Mouse (Mus musculus) embryonic facial prominence, embryonic 12.5 days (tissue): ENCODE data around the gene Slc4a4. TPM values are rescaled to one million over a fixed set of nuclear protein-coding genes. Genes with fewer than 3 reads are reported as not detected.
"Not testable (repeated sequence)": the region's sequence is repeated elsewhere in the genome, so short reads cannot be mapped to it uniquely, and the experiment has no call there.

Experiments used
- ATAC-seq: fragments of 200-750 bp; cut with Nextera tagmentation; 2 replicates; pipeline ENCODE4 v1.8.0; 2017; ENCODE audit not compliant: insufficient number of reproducible peaks, insufficient read depth, low FRiP score, low TSS enrichment
- H3K27ac ChIP-seq: fragments of 300-500 bp; sonication (generic); 2 replicates; pipeline ENCODE4 v1.5.1; 2016; ENCODE audit warnings: mild to moderate bottlenecking
- H3K27me3 ChIP-seq: fragments of 300-500 bp; sonication (generic); 2 replicates; pipeline ENCODE4 v1.6.1; 2016; ENCODE audit warnings: mild to moderate bottlenecking, moderate library complexity
- H3K36me3 ChIP-seq: fragments of 300-500 bp; sonication (generic); 2 replicates; pipeline ENCODE4 v1.6.1; 2016; ENCODE audit warnings: mild to moderate bottlenecking
- H3K4me1 ChIP-seq: fragments of 300-500 bp; sonication (generic); 2 replicates; pipeline ENCODE4 v1.6.1; 2016
- H3K4me2 ChIP-seq: fragments of 300-500 bp; sonication (generic); replicated peaks from 2 replicates; pipeline ENCODE4 v1.6.1; 2016; ENCODE audit warnings: mild to moderate bottlenecking, moderate library complexity
- H3K4me3 ChIP-seq: fragments of 300-500 bp; sonication (generic); 2 replicates; pipeline ENCODE4 v1.5.1; 2016; ENCODE audit warnings: mild to moderate bottlenecking
- H3K9ac ChIP-seq: fragments of 300-500 bp; sonication (generic); 2 replicates; pipeline ENCODE4 v1.6.1; 2016; ENCODE audit warnings: mild to moderate bottlenecking, moderate library complexity
- H3K9me3 ChIP-seq: fragments of 300-500 bp; sonication (generic); 2 replicates; pipeline ENCODE4 v1.6.1; 2016; ENCODE audit warnings: mild to moderate bottlenecking, moderate library complexity
- WGBS: fragments of 180-500 bp; shearing (Covaris S2); methylation state at CpG from one replicate; pipeline ENCODE4 v1.1.7; 2016; 5-methylcytosine and 5-hydroxymethylcytosine counted together
- polyA plus RNA-seq: library from polyadenylated mRNA; unstranded; fragments of >200 nt; fragmentation: Nextera tagmentation; extraction: Ambion mirVana; gene quantifications from 2 replicates; pipeline ENCODE4 v1.2.1, GENCODE M21; 2016

Gene Slc4a4
- polyA plus RNA-seq, 1 experiment from 2014 or later: 2.8 TPM

DNA sequence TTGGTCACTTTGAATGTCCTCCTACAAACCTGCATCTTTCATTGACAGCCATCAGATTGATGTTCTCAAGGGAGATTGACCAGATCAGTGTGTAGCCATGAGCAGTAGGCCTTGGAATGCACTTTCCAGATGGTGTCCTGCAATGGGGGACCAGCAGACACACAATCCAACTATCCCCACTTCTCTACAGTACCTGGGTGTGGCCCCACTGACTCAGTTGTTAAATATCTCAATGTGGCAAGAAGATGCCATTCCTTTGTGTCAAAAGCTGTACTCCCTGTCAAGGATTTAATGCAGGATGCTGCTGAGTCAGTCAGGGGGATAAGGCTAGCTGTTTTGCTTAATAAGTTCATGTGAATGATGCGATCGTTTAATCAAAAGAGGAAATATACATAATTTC lies 96.6 kb downstream of the Slc4a4 start:
- ATAC-seq: no peak
- WGBS: 98% methylated on average over 2 of the region's 2 CpGs
- Histone ChIP-seq H3K36me3 (no peaks in the 10 kb centered on the region), H3K4me2 (no peak overlapping the region), H3K4me1 (no peaks in the 10 kb centered on the region), H3K27me3 (no peaks in the 10 kb centered on the region), H3K4me3 (no peak overlapping the region), H3K9me3 (no peaks in the 10 kb centered on the region), H3K9ac (no peak overlapping the region), H3K27ac (no peak overlapping the region)

DNA sequence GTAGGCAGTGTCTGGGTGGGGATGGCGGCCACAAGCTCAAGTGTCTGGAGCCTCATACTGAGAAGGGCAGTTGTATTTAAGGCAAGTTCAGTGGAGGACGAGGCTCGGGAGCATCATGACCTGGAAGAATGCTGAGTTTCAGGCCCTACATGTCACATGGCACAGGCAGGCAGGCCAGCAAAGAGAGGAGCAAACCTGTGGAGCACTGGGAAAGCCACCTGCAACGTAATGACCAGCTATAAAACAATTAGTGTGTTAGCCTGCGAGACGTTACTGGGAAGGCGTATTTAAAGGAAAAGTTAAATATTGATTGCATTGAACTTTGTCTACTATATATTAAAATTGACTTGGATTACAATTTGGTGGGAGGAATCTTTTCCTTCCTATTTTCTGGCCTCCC lies 97.0 kb downstream of the Slc4a4 start:
- H3K27me3 ChIP-seq: no peaks in the 10 kb centered on the region
- H3K4me1 ChIP-seq: no peaks in the 10 kb centered on the region
- H3K27ac ChIP-seq: no peak overlapping the region
- no peak overlapping the region for H3K4me2 ChIP-seq
- ATAC-seq: no peak
- H3K4me3 ChIP-seq: no peak overlapping the region
- WGBS: 89% methylated on average over 7 of the region's 7 CpGs
- H3K36me3 ChIP-seq: no peaks in the 10 kb centered on the region
- no peaks in the 10 kb centered on the region for H3K9me3 ChIP-seq
- H3K9ac ChIP-seq: no peak overlapping the region

DNA sequence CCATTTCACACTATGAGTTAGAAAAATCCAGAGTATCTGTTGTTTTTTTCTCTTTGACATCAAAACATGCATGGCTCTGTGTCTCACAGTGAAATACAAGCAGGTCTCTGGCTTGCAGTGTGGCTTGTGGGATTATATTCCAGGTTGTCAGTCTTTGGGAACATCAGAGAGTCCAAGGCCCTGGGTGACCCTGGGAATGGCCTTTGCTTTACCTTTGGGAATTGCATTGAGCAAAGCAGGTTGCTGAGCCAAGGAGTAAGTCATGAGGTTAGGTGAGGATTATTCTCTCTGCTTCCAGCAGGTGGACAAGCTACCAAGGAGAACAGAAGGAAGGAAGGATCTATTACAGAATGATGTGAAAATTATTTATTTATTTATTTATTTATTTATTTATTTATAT lies 102.4 kb downstream of the Slc4a4 start:
- Histone ChIP-seq H3K36me3 (no peaks in the 10 kb centered on the region), H3K4me2 (no peak overlapping the region), H3K9me3 (no peaks in the 10 kb centered on the region), H3K4me3 (no peak overlapping the region), H3K27me3 (no peaks in the 10 kb centered on the region), H3K27ac (no peak overlapping the region), H3K9ac (no peak overlapping the region), H3K4me1 (no peaks in the 10 kb centered on the region)
- no peak for ATAC-seq

DNA sequence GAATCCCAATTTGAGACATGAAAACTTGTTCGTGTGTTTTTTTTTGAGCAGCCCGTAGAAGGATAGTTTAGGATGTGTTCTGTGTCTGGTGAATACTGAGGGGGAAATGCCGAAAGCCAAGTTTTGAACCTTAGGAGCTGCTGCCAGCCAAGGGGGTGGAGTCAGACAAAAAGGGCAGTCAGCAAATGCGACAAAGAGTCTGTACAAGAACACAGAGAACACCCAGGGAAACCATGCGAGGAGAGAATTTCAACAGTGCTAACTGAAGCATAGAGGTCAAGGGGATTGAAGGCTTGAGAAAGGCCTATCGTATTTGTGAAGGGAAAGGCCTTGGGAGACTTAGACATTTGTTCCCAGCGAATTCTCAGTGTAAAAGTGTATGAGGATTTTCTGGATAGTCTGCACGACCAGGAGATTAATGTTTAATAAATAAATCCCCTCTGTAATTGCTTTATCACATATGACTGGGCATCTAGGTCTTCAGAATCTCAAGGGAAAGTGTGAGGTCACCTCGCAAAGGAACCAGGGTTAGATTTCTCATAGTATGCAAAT lies 103.7 kb downstream of the Slc4a4 start:
- Histone ChIP-seq H3K27ac (no peak overlapping the region), H3K9me3 (no peaks in the 10 kb centered on the region), H3K9ac (no peak overlapping the region), H3K4me3 (no peak overlapping the region), H3K36me3 (no peaks in the 10 kb centered on the region), H3K27me3 (no peaks in the 10 kb centered on the region), H3K4me2 (no peak overlapping the region), H3K4me1 (no peaks in the 10 kb centered on the region)
- 76% methylated on average over 9 of the region's 9 CpGs for WGBS
- no peak for ATAC-seq

DNA sequence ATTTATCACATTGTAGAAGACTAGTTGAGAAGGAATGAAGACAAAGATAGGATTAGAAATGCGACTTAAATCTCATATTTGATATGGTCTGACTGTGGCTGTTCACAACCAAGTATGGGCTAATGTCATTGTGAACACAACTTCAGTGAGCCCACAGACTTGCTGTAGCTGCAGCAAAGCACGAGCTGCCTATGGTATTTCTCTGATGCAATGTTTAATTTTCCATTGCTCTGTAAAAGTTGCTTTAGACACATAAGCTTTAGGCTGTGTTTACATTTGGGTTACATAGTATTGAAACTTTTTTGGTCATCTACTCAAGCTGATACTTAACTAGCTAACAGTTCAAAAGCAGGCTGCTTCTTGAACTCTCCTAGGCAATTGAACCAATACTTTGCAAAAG lies 104.7 kb downstream of the Slc4a4 start:
- ATAC-seq, H3K27ac ChIP-seq, H3K27me3 ChIP-seq, H3K9ac ChIP-seq, H3K4me1 ChIP-seq, H3K36me3 ChIP-seq, H3K4me2 ChIP-seq, H3K9me3 ChIP-seq, H3K4me3 ChIP-seq: not testable (repeated sequence)
- WGBS: 88% methylated on average over 2 of the region's 2 CpGs

GRCm38 (mm10) chr5:88994533-88994932 lies 107.9 kb downstream of the Slc4a4 start:
- Histone ChIP-seq H3K9ac (no peak overlapping the region), H3K36me3 (no peaks in the 10 kb centered on the region), H3K4me2 (no peak overlapping the region), H3K9me3 (no peaks in the 10 kb centered on the region), H3K4me1 (no peaks in the 10 kb centered on the region), H3K27me3 (no peaks in the 10 kb centered on the region), H3K4me3 (no peak overlapping the region), H3K27ac (no peak overlapping the region)
- no peak for ATAC-seq
- 88% methylated on average over 5 of the region's 5 CpGs for WGBS

GRCm38 (mm10) chr5:88996246-88996645 lies 109.6 kb downstream of the Slc4a4 start:
- Histone ChIP-seq H3K4me3 (no peak overlapping the region), H3K27ac (no peak overlapping the region), H3K9ac (no peak overlapping the region), H3K27me3 (no peaks in the 10 kb centered on the region), H3K4me1 (no peaks in the 10 kb centered on the region), H3K4me2 (no peak overlapping the region), H3K36me3 (no peaks in the 10 kb centered on the region), H3K9me3 (no peaks in the 10 kb centered on the region)
- 92% methylated on average over 8 of the region's 8 CpGs for WGBS
- ATAC-seq: no peak

DNA sequence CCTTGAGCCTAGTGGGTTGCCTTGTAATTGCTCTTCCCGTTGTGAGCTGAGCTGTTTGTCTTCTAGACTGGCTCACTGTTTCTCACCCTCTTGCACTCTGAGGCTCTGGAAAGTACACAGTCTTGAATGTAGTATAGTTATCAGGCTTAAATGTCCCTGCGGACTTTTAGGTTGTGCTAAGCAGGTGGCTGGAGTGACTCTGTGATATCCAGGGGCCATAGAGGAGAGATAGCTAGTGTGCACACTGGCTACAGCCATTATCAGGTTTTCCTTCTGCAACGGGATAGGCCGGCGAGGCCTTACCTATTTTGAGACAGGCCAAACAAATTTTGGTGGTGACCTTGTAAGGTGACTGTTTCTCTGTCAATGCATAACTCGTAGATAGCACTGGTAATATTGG lies 110.7 kb downstream of the Slc4a4 start:
- H3K4me2 ChIP-seq: no peak overlapping the region
- no peak overlapping the region for H3K9ac ChIP-seq
- H3K4me1 ChIP-seq: no peaks in the 10 kb centered on the region
- H3K27me3 ChIP-seq: no peaks in the 10 kb centered on the region
- 88% methylated on average over 6 of the region's 6 CpGs for WGBS
- H3K9me3 ChIP-seq: no peaks in the 10 kb centered on the region
- H3K27ac ChIP-seq: no peak overlapping the region
- no peak overlapping the region for H3K4me3 ChIP-seq
- no peaks in the 10 kb centered on the region for H3K36me3 ChIP-seq
- no peak for ATAC-seq

- Histone ChIP-seq H3K4me2 (no peak overlapping the region), H3K4me3 (no peak overlapping the region), H3K27ac (no peak overlapping the region), H3K4me1 (no peaks in the 10 kb centered on the region), H3K9me3 (no peaks in the 10 kb centered on the region), H3K27me3 (no peaks in the 10 kb centered on the region), H3K36me3 (no peaks in the 10 kb centered on the region), H3K9ac (no peak overlapping the region)
- WGBS: 95% methylated on average over 6 of the region's 6 CpGs
- ATAC-seq: no peak
Measured at GRCm38 (mm10) chr5:88999793-89000192, 113.2 kb downstream of the Slc4a4 start.

- no peaks in the 10 kb centered on the region for H3K4me1 ChIP-seq
- no peak overlapping the region for H3K9ac ChIP-seq
- H3K27ac ChIP-seq: no peak overlapping the region
- no peak overlapping the region for H3K4me3 ChIP-seq
- H3K4me2 ChIP-seq: no peak overlapping the region
- no peak for ATAC-seq
- 94% methylated on average over 7 of the region's 7 CpGs for WGBS
- H3K27me3 ChIP-seq: no peaks in the 10 kb centered on the region
- H3K36me3 ChIP-seq: no peaks in the 10 kb centered on the region
- H3K9me3 ChIP-seq: no peaks in the 10 kb centered on the region
Measured at GRCm38 (mm10) chr5:89000598-89000997, 114.0 kb downstream of the Slc4a4 start.

DNA sequence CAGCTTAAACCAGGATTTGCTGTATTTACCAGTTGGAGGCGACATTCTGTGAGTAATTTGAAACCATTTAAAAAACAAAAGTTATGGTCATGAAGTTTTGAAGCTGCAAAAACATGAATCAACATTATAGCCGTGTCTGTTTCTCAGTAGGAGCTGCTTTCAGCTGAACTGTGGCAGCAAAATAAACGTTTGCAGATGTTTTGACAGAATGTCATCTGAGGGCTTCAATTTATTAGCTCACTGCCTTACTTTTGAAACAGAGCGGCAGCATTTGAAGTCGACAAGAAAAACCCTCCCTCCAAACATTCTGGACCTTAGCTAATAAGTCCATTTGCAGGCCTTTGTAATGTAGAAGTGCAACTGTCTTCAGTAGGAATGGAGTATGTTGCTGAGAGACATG lies 123.5 kb downstream of the Slc4a4 start:
- no peak overlapping the region for H3K4me2 ChIP-seq
- WGBS: 21% methylated on average over 5 of the region's 5 CpGs
- no peak overlapping the region for H3K9ac ChIP-seq
- H3K27me3 ChIP-seq: no peaks in the 10 kb centered on the region
- no peak overlapping the region for H3K27ac ChIP-seq
- no peaks in the 10 kb centered on the region for H3K36me3 ChIP-seq
- no peak for ATAC-seq
- no peaks in the 10 kb centered on the region for H3K9me3 ChIP-seq
- H3K4me1 ChIP-seq: peaks cover 8% of the 10 kb centered on the region; the same call in 1 of the 2 replicates
- H3K4me3 ChIP-seq: no peak overlapping the region

DNA sequence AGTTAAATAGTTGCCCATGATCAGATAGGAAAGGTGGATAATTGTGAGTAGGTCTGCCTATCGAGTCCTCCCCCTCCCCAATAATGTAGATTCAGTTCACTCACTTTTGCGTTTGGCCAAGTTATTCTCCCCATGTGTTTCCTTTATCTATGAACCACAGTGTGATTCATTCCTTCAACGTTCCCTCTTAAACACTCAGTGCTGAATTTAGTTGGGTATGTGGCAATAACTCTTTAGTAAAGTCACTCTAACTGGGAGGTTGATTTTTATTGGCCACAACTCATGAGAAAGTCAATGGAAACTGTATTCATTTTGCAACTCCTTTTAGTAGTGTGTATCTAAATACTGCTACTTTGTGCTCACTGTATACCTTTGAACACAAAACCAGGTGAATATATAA lies 125.8 kb downstream of the Slc4a4 start:
- WGBS: 92% methylated on average over 3 of the region's 3 CpGs
- Histone ChIP-seq H3K9me3 (no peaks in the 10 kb centered on the region), H3K9ac (no peak overlapping the region), H3K4me3 (no peak overlapping the region), H3K27ac (no peak overlapping the region), H3K36me3 (no peaks in the 10 kb centered on the region), H3K4me2 (no peak overlapping the region), H3K27me3 (no peaks in the 10 kb centered on the region), H3K4me1 (peaks cover 8% of the 10 kb centered on the region; the same call in 1 of the 2 replicates)
- ATAC-seq: no peak

GRCm38 (mm10) chr5:89014782-89015181 lies 128.2 kb downstream of the Slc4a4 start:
- no peak overlapping the region for H3K9ac ChIP-seq
- no peak overlapping the region for H3K4me3 ChIP-seq
- peaks cover 8% of the 10 kb centered on the region; the same call in 1 of the 2 replicates for H3K4me1 ChIP-seq
- no peaks in the 10 kb centered on the region for H3K36me3 ChIP-seq
- no peak overlapping the region for H3K27ac ChIP-seq
- ATAC-seq: no peak
- H3K9me3 ChIP-seq: no peaks in the 10 kb centered on the region
- H3K27me3 ChIP-seq: no peaks in the 10 kb centered on the region
- WGBS: 67% methylated on average over 2 of the region's 2 CpGs
- no peak overlapping the region for H3K4me2 ChIP-seq
